In genomic region chr14:45815598-45815997, GRCm38 (mm10) we compare ENCODE assay signal across 27 mouse cellular contexts.
DNase-seq lines count a peak whose midpoint lies in the region; ATAC-seq and TF ChIP-seq lines count a peak whose summit lies in the region.
"Had no signal": no experiment of that assay in that cellular context is flagged by ENCODE, and none has a peak within 500 bp of the region (broad histone marks: within the 10 kb centered on the region; RNA-seq: fewer than 3 reads in every experiment).

No protein-coding gene starts in this region.

- H3K9ac ChIP-seq in lung, postnatal 0 days (replicated peaks; ENCODE audit: low read depth), result no peak overlapping the region
- H3K9ac ChIP-seq in midbrain, embryonic 16.5 days (ENCODE audit: low read depth, low read length), result no peak overlapping the region
- H3K9ac ChIP-seq: embryonic facial prominence, embryonic 13.5 days; forebrain, embryonic 13.5 days; heart, embryonic 15.5 days; hindbrain, embryonic 14.5 days had no signal

- H3K27ac ChIP-seq in lung, postnatal 0 days (ENCODE audit: low read length), result no peak overlapping the region
- peak overlapping the region; percentile 51 for H3K27ac ChIP-seq in embryonic facial prominence, embryonic 10.5 days (replicated peaks)
- H3K27ac ChIP-seq in midbrain, embryonic 16.5 days (ENCODE audit: low read length), result no peak overlapping the region
- H3K27ac ChIP-seq: embryonic facial prominence, embryonic 13.5 days; forebrain, embryonic 13.5 days; heart, adult 2 months; heart, embryonic 15.5 days; hindbrain, embryonic 14.5 days; hindbrain, postnatal 0 days had no signal

- H3K4me1 ChIP-seq in lung, postnatal 0 days (ENCODE audit: insufficient read depth, low read depth, low read length), result no peaks in the 10 kb centered on the region
- peaks cover 29% of the 10 kb centered on the region for H3K4me1 ChIP-seq in embryonic facial prominence, embryonic 10.5 days
- no peaks in the 10 kb centered on the region for H3K4me1 ChIP-seq in midbrain, embryonic 16.5 days (ENCODE audit: control insufficient read depth, insufficient read depth, low read length)
- H3K4me1 ChIP-seq: forebrain, embryonic 13.5 days had no signal

- H3K27me3 ChIP-seq in lung, postnatal 0 days (replicated peaks; ENCODE audit: insufficient read depth, low read length), result no peaks in the 10 kb centered on the region
- H3K27me3 ChIP-seq in embryonic facial prominence, embryonic 10.5 days (replicated peaks; ENCODE audit: low read depth, poor library complexity, severe bottlenecking), result no peaks in the 10 kb centered on the region
- no peaks in the 10 kb centered on the region for H3K27me3 ChIP-seq in midbrain, embryonic 16.5 days (ENCODE audit: control insufficient read depth, insufficient read depth, low read depth, low read length)
- H3K27me3 ChIP-seq: embryonic facial prominence, embryonic 13.5 days; forebrain, embryonic 13.5 days; heart, embryonic 15.5 days had no signal

- no peak overlapping the region for H3K4me2 ChIP-seq in lung, postnatal 0 days (replicated peaks; ENCODE audit: low read depth, low read length)
- no peak overlapping the region for H3K4me2 ChIP-seq in midbrain, embryonic 16.5 days (ENCODE audit: low read length)
- H3K4me2 ChIP-seq: embryonic facial prominence, embryonic 13.5 days; forebrain, embryonic 13.5 days; heart, embryonic 11.5 days; heart, embryonic 15.5 days; hindbrain, embryonic 14.5 days had no signal

- TF ChIP-seq CTCF in lung, postnatal 0 days (IDR thresholded peaks at IDR 0.05), result no peak

- no peak overlapping the region for H3K4me3 ChIP-seq in lung, postnatal 0 days (ENCODE audit: low read depth, low read length)
- H3K4me3 ChIP-seq in embryonic facial prominence, embryonic 10.5 days, result no peak overlapping the region
- no peak overlapping the region for H3K4me3 ChIP-seq in midbrain, embryonic 16.5 days (ENCODE audit: low read depth, low read length)
- H3K4me3 ChIP-seq: embryonic facial prominence, embryonic 13.5 days; erythroblast, embryonic 14.5 days; forebrain, embryonic 13.5 days; heart, adult 2 months; heart, embryonic 15.5 days had no signal

- H3K9me3 ChIP-seq in lung, postnatal 0 days (ENCODE audit: low read length), result no peaks in the 10 kb centered on the region
- H3K9me3 ChIP-seq in embryonic facial prominence, embryonic 10.5 days, result no peaks in the 10 kb centered on the region
- no peaks in the 10 kb centered on the region for H3K9me3 ChIP-seq in midbrain, embryonic 16.5 days (replicated peaks; ENCODE audit: control insufficient read depth, low read length, poor library complexity, severe bottlenecking)
- H3K9me3 ChIP-seq: embryonic facial prominence, embryonic 13.5 days; forebrain, embryonic 13.5 days; heart, embryonic 15.5 days had no signal

- ATAC-seq in lung, postnatal 0 days, result peak; percentile 71
- no peak for ATAC-seq in midbrain, embryonic 16.5 days
- ATAC-seq: CD4-positive, CD25-positive, alpha-beta regulatory T cell, adult 4 months; forebrain, embryonic 13.5 days; forebrain, embryonic 16.5 days; hindbrain, postnatal 0 days; inflammation-experienced regulatory T-cells, adult 6 months; intestine, embryonic 16.5 days had no signal

- DNase-seq in gastrocnemius, postnatal 25 days, result peak; percentile 24
- DNase-seq in gastrocnemius, adult 8-10 months (ENCODE audit: low spot score in 2 of 2), result no peak
- peak; percentile 17 for DNase-seq in lung, postnatal 0 days (ENCODE audit: low spot score)
- DNase-seq in lung, postnatal 10 days, result no peak
- no peak for DNase-seq in embryonic facial prominence, embryonic 10.5 days (ENCODE audit: low spot score)
- DNase-seq: adrenal gland, postnatal 10 days; adrenal gland, postnatal 36 days; cerebellum, adult 18-20 months; cerebellum, adult 9-10 months; cerebellum, postnatal 14 days; gastrocnemius, postnatal 14 days; heart, adult 2 months; heart, postnatal 10 days; heart, postnatal 36 days; kidney, adult 18-20 months had no signal

- WGBS in lung, postnatal 0 days, result 65% methylated on average over 2 of the region's 2 CpGs
- WGBS in embryonic facial prominence, embryonic 10.5 days, result 86% methylated on average over 2 of the region's 2 CpGs
- WGBS in midbrain, embryonic 16.5 days, result 92% methylated on average over 2 of the region's 2 CpGs

- no peaks in the 10 kb centered on the region for H3K36me3 ChIP-seq in lung, postnatal 0 days (ENCODE audit: insufficient read depth, low read length)
- H3K36me3 ChIP-seq in embryonic facial prominence, embryonic 10.5 days (replicated peaks), result no peaks in the 10 kb centered on the region
- no peaks in the 10 kb centered on the region for H3K36me3 ChIP-seq in midbrain, embryonic 16.5 days (ENCODE audit: control insufficient read depth, insufficient read depth, low read length)
- H3K36me3 ChIP-seq: embryonic facial prominence, embryonic 13.5 days; heart, embryonic 15.5 days had no signal

- no peak for TF ChIP-seq EP300 in lung, postnatal 0 days (IDR thresholded peaks at IDR 0.05)

Comparison
In these comparisons a context has a peak if more than half of its experiments do, and no peak if none do; other contexts are left out.
1. DNase-seq: peak in gastrocnemius, postnatal 25 days (single experiment) and lung, postnatal 0 days (single experiment); none in gastrocnemius, adult 8-10 months (0 of 2), lung, postnatal 10 days (single experiment) and embryonic facial prominence, embryonic 10.5 days (single experiment).